Mouse (Mus musculus) cortical plate, adult 2 months (tissue): ENCODE results near the gene Mip.

ENCODE experiments used
- CTCF ChIP-seq: fragments of 200-500 bp; IDR thresholded peaks from 2 replicates; pipeline ENCODE4 v1.5.1; 2011; ENCODE audit warnings: mild to moderate bottlenecking, control low read depth, low read length; ENCODE audit not compliant: insufficient read depth; ENCODE audit errors: extremely low read depth
- POLR2A ChIP-seq: fragments of 200-500 bp; IDR thresholded peaks from 2 replicates; pipeline ENCODE4 v1.6.1; 2011; ENCODE audit warnings: mild to moderate bottlenecking, low read length, control low read depth; ENCODE audit not compliant: insufficient read depth; ENCODE audit errors: extremely low read depth

GRCm38 (mm10) chr10:128185277-128185940 is 40.2 kb upstream of the Mip start:
- TF ChIP-seq POLR2A (no peak), CTCF (no peak)
